Mouse (Mus musculus) brain, embryonic 14.5 days (tissue): Measurements from ENCODE around the gene Duoxa1.

Experiments
- CTCF ChIP-seq: fragments of 200-500 bp; IDR thresholded peaks from 2 replicates; pipeline ENCODE4 v1.5.1; 2012; ENCODE audit warnings: inconsistent platforms, mild to moderate bottlenecking, moderate library complexity, borderline replicate concordance; ENCODE audit not compliant: insufficient read depth, insufficient read length; ENCODE audit errors: extremely low read depth
- POLR2A ChIP-seq: fragments of 200-500 bp; IDR thresholded peaks from 2 replicates; pipeline ENCODE4 v1.6.1; 2012; ENCODE audit warnings: mild to moderate bottlenecking, inconsistent platforms, borderline replicate concordance; ENCODE audit not compliant: poor library complexity, insufficient read depth, insufficient read length, severe bottlenecking; ENCODE audit errors: extremely low read depth

GRCm38 (mm10) chr2:122255997-122256396 lies 57.5 kb downstream of the Duoxa1 start:
- TF ChIP-seq CTCF, result no peak
- no peak for TF ChIP-seq POLR2A
